Mouse (Mus musculus) liver, adult 2 months (tissue): ENCODE measurements around the gene Bdp1.

Source experiments
- CTCF ChIP-seq: fragments of 200-500 bp; IDR thresholded peaks from 2 replicates; pipeline ENCODE4 v1.5.1; 2011; ENCODE audit warnings: low read depth, low read length, control low read depth
- POLR2A ChIP-seq: fragments of 200-500 bp; IDR thresholded peaks from 2 replicates; pipeline ENCODE4 v1.6.1; 2011; ENCODE audit warnings: low read length, control low read depth; ENCODE audit not compliant: insufficient read depth; ENCODE audit errors: extremely low read depth

GRCm38 (mm10) chr13:100005911-100006496 lies 97.9 kb downstream of the Bdp1 start:
- no peak for TF ChIP-seq CTCF
- TF ChIP-seq POLR2A, result no peak
